Mouse (Mus musculus) neural tube, embryonic 14.5 days (tissue): Measurements from ENCODE around the gene Cd300lg. TPM values are rescaled to one million over a fixed set of nuclear protein-coding genes. Genes with fewer than 3 reads are reported as not detected.

Experiments
- ATAC-seq: fragments of 200-750 bp; cut with Nextera tagmentation; 2 replicates; pipeline ENCODE4 v1.8.0; 2017; ENCODE audit warnings: low read depth, mild to moderate bottlenecking, moderate TSS enrichment, moderate library complexity
- H3K27ac ChIP-seq: fragments of 300-500 bp; sonication (generic); 2 replicates; pipeline ENCODE4 v1.5.1; 2014; ENCODE audit warnings: low read depth, mild to moderate bottlenecking, control low read depth, low read length, moderate library complexity, mixed read lengths
- H3K27me3 ChIP-seq: fragments of 300-500 bp; sonication (generic); 2 replicates; pipeline ENCODE4 v1.6.1; 2014; ENCODE audit warnings: low read length; ENCODE audit not compliant: control insufficient read depth, insufficient read depth
- H3K36me3 ChIP-seq: fragments of 300-500 bp; sonication (generic); 2 replicates; pipeline ENCODE4 v1.6.1; 2014; ENCODE audit warnings: low read length, mixed read lengths; ENCODE audit not compliant: control insufficient read depth, insufficient read depth
- H3K4me1 ChIP-seq: fragments of 300-500 bp; sonication (generic); 2 replicates; pipeline ENCODE4 v1.6.1; 2014; ENCODE audit warnings: low read length; ENCODE audit not compliant: control insufficient read depth, insufficient read depth
- H3K4me2 ChIP-seq: fragments of 300-500 bp; sonication (generic); 2 replicates; pipeline ENCODE4 v1.6.1; 2014; ENCODE audit warnings: mild to moderate bottlenecking, low read depth, low read length, control low read depth
- H3K4me3 ChIP-seq: fragments of 300-500 bp; sonication (generic); 2 replicates; pipeline ENCODE4 v1.5.1; 2014; ENCODE audit warnings: low read depth, low read length, control low read depth, mixed read lengths
- H3K9ac ChIP-seq: fragments of 300-500 bp; sonication (generic); replicated peaks from 2 replicates; pipeline ENCODE4 v1.6.1; 2014; ENCODE audit warnings: low read depth, mild to moderate bottlenecking, control low read depth, low read length, mixed read lengths
- H3K9me3 ChIP-seq: fragments of 300-500 bp; sonication (generic); 2 replicates; pipeline ENCODE4 v1.6.1; 2016; ENCODE audit warnings: low read length; ENCODE audit not compliant: control insufficient read depth
- WGBS: fragments of 180-500 bp; shearing (Covaris S2); extraction: QIAGEN DNeasy Blood & Tissue Kit; methylation state at CpG from one replicate; pipeline ENCODE4 v1.1.7; 2014; 5-methylcytosine and 5-hydroxymethylcytosine counted together
- polyA plus RNA-seq: library from polyadenylated mRNA; unstranded; fragments of >200 nt; fragmentation: Nextera tagmentation; extraction: Ambion mirVana; gene quantifications from 2 replicates; pipeline ENCODE4 v1.2.1, GENCODE M21; 2014

Gene Cd300lg
- polyA plus RNA-seq, result 0.31 and 0.44 TPM in 2 replicates

- H3K4me1 ChIP-seq, result no peaks in the 10 kb centered on the region
- 68% methylated on average over 5 of the region's 5 CpGs for whole genome bisulfite sequencing
- no peak for ATAC-seq
- H3K4me3 ChIP-seq, result no peak within 1 kb of the TSS
- no peaks in the 10 kb centered on the region for H3K27me3 ChIP-seq
- H3K9ac ChIP-seq, result no peak within 1 kb of the TSS
- H3K27ac ChIP-seq, result no peak within 1 kb of the TSS
- H3K36me3 ChIP-seq, result no peaks in the 10 kb centered on the region
- H3K4me2 ChIP-seq, result no peak within 1 kb of the TSS
- peaks cover 3% of the 10 kb centered on the region; the same call in 1 of the 2 replicates for H3K9me3 ChIP-seq
Observed at GRCm38 (mm10) chr11:102041350-102041949, at the start of gene Cd300lg. Cd300lg (plus strand) TSS chr11:102041509.

GRCm38 (mm10) chr11:101991813-101992212, 49.5 kb upstream of the Cd300lg start:
- no peak for ATAC-seq

GRCm38 (mm10) chr11:101992411-101992810, 48.9 kb upstream of the Cd300lg start:
- no peak overlapping the region for H3K27ac ChIP-seq
- H3K36me3 ChIP-seq, result no peaks in the 10 kb centered on the region
- H3K4me3 ChIP-seq, result no peak overlapping the region
- 88% methylated on average over 7 of the region's 7 CpGs for WGBS
- H3K4me2 ChIP-seq, result no peak overlapping the region
- no peaks in the 10 kb centered on the region for H3K27me3 ChIP-seq
- H3K4me1 ChIP-seq, result no peaks in the 10 kb centered on the region
- H3K9me3 ChIP-seq, result no peaks in the 10 kb centered on the region
- H3K9ac ChIP-seq, result no peak overlapping the region
- ATAC-seq, result no peak

More at GRCm38 (mm10) chr11:101991813-101992212, 49.5 kb upstream of the Cd300lg start:
- Histone ChIP-seq H3K4me3 (no peak overlapping the region), H3K27me3 (no peaks in the 10 kb centered on the region), H3K27ac (no peak overlapping the region), H3K4me2 (no peak overlapping the region), H3K36me3 (no peaks in the 10 kb centered on the region), H3K9ac (no peak overlapping the region), H3K4me1 (no peaks in the 10 kb centered on the region), H3K9me3 (no peaks in the 10 kb centered on the region)
- WGBS, result 89% methylated on average over 3 of the region's 3 CpGs

- Histone ChIP-seq H3K9me3 (no peaks in the 10 kb centered on the region), H3K4me3 (no peak overlapping the region), H3K27me3 (no peaks in the 10 kb centered on the region), H3K9ac (no peak overlapping the region), H3K4me1 (no peaks in the 10 kb centered on the region), H3K27ac (no peak overlapping the region), H3K4me2 (no peak overlapping the region), H3K36me3 (no peaks in the 10 kb centered on the region)
- WGBS, result 83% methylated on average over 8 of the region's 8 CpGs
- no peak for ATAC-seq
Observed at GRCm38 (mm10) chr11:101994100-101994499, 47.2 kb upstream of the Cd300lg start.

- WGBS, result 90% methylated on average over 7 of the region's 7 CpGs
- H3K4me3 ChIP-seq, result no peak overlapping the region
- H3K9me3 ChIP-seq, result no peaks in the 10 kb centered on the region
- no peak for ATAC-seq
- no peaks in the 10 kb centered on the region for H3K27me3 ChIP-seq
- H3K4me1 ChIP-seq, result no peaks in the 10 kb centered on the region
- no peaks in the 10 kb centered on the region for H3K36me3 ChIP-seq
- H3K4me2 ChIP-seq, result no peak overlapping the region
- H3K27ac ChIP-seq, result no peak overlapping the region
- H3K9ac ChIP-seq, result no peak overlapping the region
Observed at GRCm38 (mm10) chr11:101995938-101996337, 45.4 kb upstream of the Cd300lg start.

GRCm38 (mm10) chr11:101998258-101998657, 43.1 kb upstream of the Cd300lg start:
- Histone ChIP-seq H3K4me1 (no peaks in the 10 kb centered on the region), H3K9me3 (no peaks in the 10 kb centered on the region), H3K4me3 (no peak overlapping the region), H3K36me3 (0 out of 2 replicates have a peak, but pooled peaks cover 3% of the 10 kb centered on the region), H3K4me2 (no peak overlapping the region), H3K27me3 (no peaks in the 10 kb centered on the region), H3K9ac (no peak overlapping the region), H3K27ac (no peak overlapping the region)
- 59% methylated on average over 5 of the region's 5 CpGs for WGBS
- ATAC-seq, result no peak

GRCm38 (mm10) chr11:101999466-101999865, 41.8 kb upstream of the Cd300lg start:
- ATAC-seq, result no peak
- Histone ChIP-seq H3K36me3 (peaks cover 10% of the 10 kb centered on the region; the same call in 1 of the 2 replicates), H3K9ac (no peak overlapping the region), H3K27me3 (no peaks in the 10 kb centered on the region), H3K27ac (no peak overlapping the region), H3K9me3 (no peaks in the 10 kb centered on the region), H3K4me2 (no peak overlapping the region), H3K4me3 (no peak overlapping the region), H3K4me1 (no peaks in the 10 kb centered on the region)
- 35% methylated on average over 4 of the region's 4 CpGs for WGBS

GRCm38 (mm10) chr11:102004251-102004650, 37.1 kb upstream of the Cd300lg start:
- H3K27me3 ChIP-seq, result no peaks in the 10 kb centered on the region
- no peaks in the 10 kb centered on the region for H3K4me1 ChIP-seq
- peaks cover 30% of the 10 kb centered on the region for H3K36me3 ChIP-seq
- 96% methylated on average over 8 of the region's 8 CpGs for WGBS
- no peak overlapping the region for H3K9ac ChIP-seq
- no peak for ATAC-seq
- H3K9me3 ChIP-seq, result no peaks in the 10 kb centered on the region
- H3K27ac ChIP-seq, result no peak overlapping the region
- H3K4me3 ChIP-seq, result no peak overlapping the region
- no peak overlapping the region for H3K4me2 ChIP-seq

GRCm38 (mm10) chr11:102006271-102006670, 35.0 kb upstream of the Cd300lg start:
- Histone ChIP-seq H3K9ac (no peak overlapping the region), H3K4me1 (peaks cover 9% of the 10 kb centered on the region; the same call in 1 of the 2 replicates), H3K4me2 (no peak overlapping the region), H3K36me3 (peaks cover 34% of the 10 kb centered on the region), H3K4me3 (no peak overlapping the region), H3K27me3 (no peaks in the 10 kb centered on the region), H3K27ac (no peak overlapping the region), H3K9me3 (no peaks in the 10 kb centered on the region)
- no peak for ATAC-seq
- 45% methylated on average over 9 of the region's 9 CpGs for WGBS
